Mouse (Mus musculus) embryonic facial prominence, embryonic 11.5 days (tissue): ENCODE results near the gene Hipk3. TPM values are rescaled to one million over a fixed set of nuclear protein-coding genes. Genes with fewer than 3 reads are reported as not detected.

Experiments
- ATAC-seq: fragments of 200-750 bp; cut with Nextera tagmentation; replicated peaks from 2 replicates; pipeline ENCODE4 v1.8.0; 2017; ENCODE audit warnings: low read depth; ENCODE audit not compliant: insufficient number of reproducible peaks, low FRiP score, low TSS enrichment
- DNase-seq: peaks from one replicate; pipeline ENCODE4 v3.0.0-alpha.2; 2015; ENCODE audit warnings: low spot score
- H3K27ac ChIP-seq: fragments of 300-500 bp; sonication (generic); replicated peaks from 2 replicates; pipeline ENCODE4 v1.5.1; 2014; ENCODE audit warnings: mild to moderate bottlenecking, low read depth, low read length, control low read depth
- H3K27me3 ChIP-seq: fragments of 300-500 bp; sonication (generic); 2 replicates; pipeline ENCODE4 v1.6.1; 2014; ENCODE audit warnings: mild to moderate bottlenecking, low read length, moderate library complexity, mixed read lengths; ENCODE audit not compliant: control insufficient read depth, insufficient read depth
- H3K36me3 ChIP-seq: fragments of 300-500 bp; sonication (generic); replicated peaks from 2 replicates; pipeline ENCODE4 v1.6.1; 2014; ENCODE audit warnings: low read depth, mild to moderate bottlenecking, low read length, moderate library complexity, mixed read lengths; ENCODE audit not compliant: control insufficient read depth, insufficient read depth
- H3K4me1 ChIP-seq: fragments of 300-500 bp; sonication (generic); 2 replicates; pipeline ENCODE4 v1.6.1; 2014; ENCODE audit warnings: low read length, mixed read lengths; ENCODE audit not compliant: control insufficient read depth, insufficient read depth
- H3K4me2 ChIP-seq: fragments of 300-500 bp; sonication (generic); 2 replicates; pipeline ENCODE4 v1.6.1; 2014; ENCODE audit warnings: low read depth, mild to moderate bottlenecking, control low read depth, low read length, moderate library complexity
- H3K4me3 ChIP-seq: fragments of 300-500 bp; sonication (generic); 2 replicates; pipeline ENCODE4 v1.5.1; 2014; ENCODE audit warnings: low read depth, low read length, control low read depth
- H3K9ac ChIP-seq: fragments of 300-500 bp; sonication (generic); replicated peaks from 2 replicates; pipeline ENCODE4 v1.6.1; 2014; ENCODE audit warnings: mild to moderate bottlenecking, control low read depth, low read length
- H3K9me3 ChIP-seq: fragments of 300-500 bp; sonication (generic); replicated peaks from 2 replicates; pipeline ENCODE4 v1.6.1; 2016; ENCODE audit warnings: mild to moderate bottlenecking, low read length, inconsistent platforms, mixed read lengths; ENCODE audit not compliant: control insufficient read depth
- WGBS: fragments of 180-500 bp; shearing (Covaris S2); extraction: QIAGEN DNeasy Blood & Tissue Kit; methylation state at CpG from one replicate; pipeline ENCODE4 v1.1.7; 2014; 5-methylcytosine and 5-hydroxymethylcytosine counted together
- polyA plus RNA-seq: library from polyadenylated mRNA; unstranded; fragments of >200 nt; fragmentation: Nextera tagmentation; extraction: Ambion mirVana; gene quantifications from 2 replicates; pipeline ENCODE4 v1.2.1, GENCODE M21; 2014

The Hipk3 gene
- polyA plus RNA-seq, 1 experiment from 2014 or later, result 17.5 TPM

GRCm38 (mm10) chr2:104501091-104501490, 6.8 kb upstream of the Hipk3 start:
- Histone ChIP-seq H3K4me3 (no peak overlapping the region), H3K9ac (no peak overlapping the region), H3K36me3 (no peaks in the 10 kb centered on the region), H3K4me2 (no peak overlapping the region), H3K27me3 (no peaks in the 10 kb centered on the region), H3K27ac (no peak overlapping the region), H3K9me3 (no peaks in the 10 kb centered on the region), H3K4me1 (no peaks in the 10 kb centered on the region)
- WGBS, result 75% methylated on average over 2 of the region's 2 CpGs
- DNase-seq, result no peak
- ATAC-seq, result no peak

- H3K36me3 ChIP-seq, result no peaks in the 10 kb centered on the region
- H3K27me3 ChIP-seq, result no peaks in the 10 kb centered on the region
- no peak overlapping the region for H3K4me2 ChIP-seq
- ATAC-seq (no peak), DNase-seq (no peak)
- no peak overlapping the region for H3K9ac ChIP-seq
- WGBS, result 64% methylated on average over 4 of the region's 4 CpGs
- no peak overlapping the region for H3K27ac ChIP-seq
- H3K4me3 ChIP-seq, result no peak overlapping the region
- no peaks in the 10 kb centered on the region; the same call in 1 of the 2 replicates for H3K4me1 ChIP-seq
- no peaks in the 10 kb centered on the region for H3K9me3 ChIP-seq
These were observed 3.5 kb upstream of the Hipk3 start for GRCm38 (mm10) chr2:104497771-104498170.

- Histone ChIP-seq H3K9ac (no peak overlapping the region), H3K9me3 (no peaks in the 10 kb centered on the region), H3K4me1 (no peaks in the 10 kb centered on the region; the same call in 1 of the 2 replicates), H3K4me2 (no peak overlapping the region), H3K27me3 (no peaks in the 10 kb centered on the region), H3K4me3 (no peak overlapping the region), H3K36me3 (no peaks in the 10 kb centered on the region), H3K27ac (no peak overlapping the region)
- 92% methylated on average over 2 of the region's 2 CpGs for WGBS
- DNase-seq (no peak), ATAC-seq (no peak)
These were observed 3.0 kb upstream of the Hipk3 start for GRCm38 (mm10) chr2:104497231-104497630.

- Histone ChIP-seq H3K4me2 (no peak overlapping the region), H3K9me3 (no peaks in the 10 kb centered on the region), H3K4me1 (no peaks in the 10 kb centered on the region; the same call in 1 of the 2 replicates), H3K27ac (no peak overlapping the region), H3K9ac (no peak overlapping the region), H3K36me3 (no peaks in the 10 kb centered on the region), H3K27me3 (no peaks in the 10 kb centered on the region), H3K4me3 (no peak overlapping the region)
- ATAC-seq (no peak), DNase-seq (no peak)
- 47% methylated on average over 5 of the region's 5 CpGs for whole genome bisulfite sequencing
These were observed 2.0 kb upstream of the Hipk3 start for GRCm38 (mm10) chr2:104496206-104496605.

GRCm38 (mm10) chr2:104494801-104495185, 547 bp upstream of the Hipk3 start:
- Histone ChIP-seq H3K36me3 (no peaks in the 10 kb centered on the region), H3K9ac (peak overlapping the region; percentile 92), H3K27ac (peak overlapping the region; percentile 95; the same call in 1 of the 2 replicates), H3K4me1 (no peaks in the 10 kb centered on the region; the same call in none of the 2 replicates), H3K9me3 (no peaks in the 10 kb centered on the region), H3K4me3 (peak overlapping the region; percentile 91), H3K27me3 (no peaks in the 10 kb centered on the region), H3K4me2 (peak overlapping the region; percentile 72)
- DNase-seq (peak; percentile 10), ATAC-seq (no peak)
- WGBS, result 13% methylated on average over 9 of the region's 9 CpGs

- DNase-seq (peak; percentile 81), ATAC-seq (peak; percentile 77)
- under 1% methylated on average over 93 of the region's 99 CpGs for WGBS
- no peaks in the 10 kb centered on the region; the same call in none of the 2 replicates for H3K4me1 ChIP-seq
- H3K27ac ChIP-seq, result peak overlapping the region; percentile 95
- H3K4me3 ChIP-seq, result peak overlapping the region; percentile 91
- H3K9me3 ChIP-seq, result no peaks in the 10 kb centered on the region
- H3K27me3 ChIP-seq, result no peaks in the 10 kb centered on the region
- H3K9ac ChIP-seq, result peak overlapping the region; percentile 92
- H3K36me3 ChIP-seq, result no peaks in the 10 kb centered on the region
- H3K4me2 ChIP-seq, result peak overlapping the region; percentile 72
These were observed 960 bp downstream of the Hipk3 start for GRCm38 (mm10) chr2:104493021-104493950.

GRCm38 (mm10) chr2:104491221-104491795, 2.9 kb downstream of the Hipk3 start:
- WGBS, result 36% methylated on average over 2 of the region's 2 CpGs
- no peak for ATAC-seq

GRCm38 (mm10) chr2:104490761-104491160, 3.5 kb downstream of the Hipk3 start:
- WGBS, result 64% methylated on average over 2 of the region's 2 CpGs
- no peak overlapping the region for H3K4me3 ChIP-seq
- H3K4me2 ChIP-seq, result no peak overlapping the region
- H3K27ac ChIP-seq, result no peak overlapping the region
- no peak overlapping the region for H3K9ac ChIP-seq
- DNase-seq, result no peak
- H3K27me3 ChIP-seq, result no peaks in the 10 kb centered on the region
- H3K36me3 ChIP-seq, result no peaks in the 10 kb centered on the region
- H3K4me1 ChIP-seq, result no peaks in the 10 kb centered on the region; the same call in none of the 2 replicates
- no peaks in the 10 kb centered on the region for H3K9me3 ChIP-seq
- ATAC-seq, result no peak

More at GRCm38 (mm10) chr2:104491221-104491795, 2.9 kb downstream of the Hipk3 start:
- H3K9ac ChIP-seq, result no peak overlapping the region
- no peaks in the 10 kb centered on the region for H3K9me3 ChIP-seq
- no peak overlapping the region for H3K27ac ChIP-seq
- H3K4me1 ChIP-seq, result no peaks in the 10 kb centered on the region; the same call in none of the 2 replicates
- no peaks in the 10 kb centered on the region for H3K27me3 ChIP-seq
- no peaks in the 10 kb centered on the region for H3K36me3 ChIP-seq
- H3K4me3 ChIP-seq, result no peak overlapping the region
- no peak overlapping the region for H3K4me2 ChIP-seq
- no peak for DNase-seq
